Mouse (Mus musculus): ENCODE results near the gene Pam16. TPM values are rescaled to one million over a fixed set of nuclear protein-coding genes. Genes with fewer than 3 reads are reported as not detected.

Gene Pam16
- polyA plus RNA-seq, 1 experiment from 2014 or later: 91.4 TPM

- Histone ChIP-seq H3K36me3 (ENCODE audit: control insufficient read depth, insufficient read depth, low read length) (no peaks in the 10 kb centered on the region), H3K4me2 (ENCODE audit: low read depth, low read length, severe bottlenecking) (no peak overlapping the region), H3K27me3 (ENCODE audit: control insufficient read depth, insufficient read depth, low read length) (no peaks in the 10 kb centered on the region), H3K4me1 (replicated peaks; ENCODE audit: control insufficient read depth, insufficient read depth, low read length) (no peaks in the 10 kb centered on the region), H3K4me3 (ENCODE audit: low read depth, low read length) (no peak overlapping the region), H3K27ac (ENCODE audit: low read depth, low read length) (no peak overlapping the region), H3K9ac (ENCODE audit: low read length) (no peak overlapping the region), H3K9me3 (ENCODE audit: control insufficient read depth, low read length) (no peaks in the 10 kb centered on the region)
- DNase-seq (ENCODE audit: low spot score) (no peak), ATAC-seq (replicated peaks; ENCODE audit: low FRiP score) (no peak)
- WGBS: 42% methylated on average over 2 of the region's 2 CpGs
Observed at GRCm38 (mm10) chr16:4576038-4576437, 48.8 kb downstream of the Pam16 start.

DNA sequence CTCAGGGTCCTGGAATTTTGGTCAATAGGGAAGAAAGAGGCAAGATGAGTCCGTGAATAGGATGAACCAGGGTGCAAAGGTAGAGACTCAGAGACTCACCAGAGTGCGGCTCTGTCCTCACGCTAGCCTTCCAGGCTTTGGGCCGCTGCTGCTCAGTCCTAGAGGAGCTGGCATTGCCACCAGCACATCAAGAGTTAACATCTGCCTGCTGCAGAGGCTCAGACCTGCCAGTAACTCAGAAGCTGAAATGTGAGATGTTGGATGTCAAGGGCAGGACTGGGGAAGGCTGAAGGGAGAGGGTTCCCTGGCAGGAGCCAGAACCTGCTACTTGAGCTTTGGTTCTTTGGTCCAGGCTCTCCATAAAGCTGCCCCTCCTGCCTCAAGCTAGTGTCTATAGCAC lies 54.1 kb downstream of the Pam16 start:
- WGBS: 55% methylated on average over 4 of the region's 4 CpGs
- Histone ChIP-seq H3K36me3 (ENCODE audit: control insufficient read depth, insufficient read depth, low read length) (no peaks in the 10 kb centered on the region), H3K9me3 (ENCODE audit: control insufficient read depth, low read length) (no peaks in the 10 kb centered on the region), H3K4me3 (ENCODE audit: low read depth, low read length) (no peak overlapping the region), H3K27me3 (ENCODE audit: control insufficient read depth, insufficient read depth, low read length) (no peaks in the 10 kb centered on the region), H3K27ac (ENCODE audit: low read depth, low read length) (no peak overlapping the region), H3K9ac (ENCODE audit: low read length) (no peak overlapping the region; the same call in 1 of the 2 replicates), H3K4me2 (ENCODE audit: low read depth, low read length, severe bottlenecking) (no peak overlapping the region), H3K4me1 (replicated peaks; ENCODE audit: control insufficient read depth, insufficient read depth, low read length) (no peaks in the 10 kb centered on the region)
- DNase-seq (ENCODE audit: low spot score): no peak
- no peak for ATAC-seq (replicated peaks; ENCODE audit: low FRiP score)

DNA sequence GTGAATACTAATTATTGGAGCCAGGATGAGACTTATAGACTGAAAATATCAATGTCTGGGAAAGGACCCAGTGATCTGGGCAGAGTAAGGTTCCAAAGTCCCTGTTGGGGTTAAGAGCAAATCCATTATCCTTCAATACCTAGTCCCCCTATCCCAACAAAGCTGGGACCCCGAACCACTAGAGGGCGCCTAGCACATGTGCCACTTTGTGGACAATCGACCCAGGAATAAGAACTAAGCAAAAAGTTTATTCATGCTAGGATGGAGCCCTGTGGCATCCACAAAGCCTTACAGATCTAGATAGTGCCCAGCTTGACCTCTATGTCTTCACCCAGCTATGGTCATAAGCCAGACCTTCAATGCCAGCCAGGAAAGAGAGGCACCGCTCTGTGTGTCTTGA lies 56.9 kb downstream of the Pam16 start:
- no peak overlapping the region for H3K27ac ChIP-seq (ENCODE audit: low read depth, low read length)
- H3K9me3 ChIP-seq (ENCODE audit: control insufficient read depth, low read length): no peaks in the 10 kb centered on the region
- 19% methylated on average over 4 of the region's 4 CpGs for WGBS
- no peaks in the 10 kb centered on the region for H3K4me1 ChIP-seq (replicated peaks; ENCODE audit: control insufficient read depth, insufficient read depth, low read length)
- no peak overlapping the region for H3K9ac ChIP-seq (ENCODE audit: low read length)
- ATAC-seq (replicated peaks; ENCODE audit: low FRiP score) (peak; percentile 58; the same call in 1 of the 2 replicates), DNase-seq (ENCODE audit: low spot score) (peak; percentile 92)
- H3K36me3 ChIP-seq (ENCODE audit: control insufficient read depth, insufficient read depth, low read length): no peaks in the 10 kb centered on the region
- no peak overlapping the region for H3K4me2 ChIP-seq (ENCODE audit: low read depth, low read length, severe bottlenecking)
- no peaks in the 10 kb centered on the region for H3K27me3 ChIP-seq (ENCODE audit: control insufficient read depth, insufficient read depth, low read length)
- H3K4me3 ChIP-seq (ENCODE audit: low read depth, low read length): no peak overlapping the region

Other genes starting within 250 kb of the Pam16 start
- 0.84 and 0.96 TPM in 2 replicates for gene Adcy9, start 204.5 kb downstream of the Pam16 start, polyA plus RNA-seq (2014; fragmentation: Nextera tagmentation; extraction: Ambion mirVana)
- gene Srl, start 83.2 kb downstream of the Pam16 start, polyA plus RNA-seq (2014; fragmentation: Nextera tagmentation; extraction: Ambion mirVana): 23.3 and 23.7 TPM in 2 replicates
- gene Tfap4, start 65.1 kb downstream of the Pam16 start, polyA plus RNA-seq (2014; fragmentation: Nextera tagmentation; extraction: Ambion mirVana): 27.7 and 28.6 TPM in 2 replicates
- gene Glis2, start 30.3 kb downstream of the Pam16 start, polyA plus RNA-seq (2014; fragmentation: Nextera tagmentation; extraction: Ambion mirVana): 31.3 and 34.5 TPM in 2 replicates
- 7.6 and 7.7 TPM in 2 replicates for gene Vasn, start 15.0 kb upstream of the Pam16 start, polyA plus RNA-seq (2014; fragmentation: Nextera tagmentation; extraction: Ambion mirVana)
- gene Dnaja3, start 15.0 kb upstream of the Pam16 start, polyA plus RNA-seq (2014; fragmentation: Nextera tagmentation; extraction: Ambion mirVana): 57.7 and 60.7 TPM in 2 replicates
- gene Coro7, start 54.8 kb upstream of the Pam16 start, polyA plus RNA-seq (2014; fragmentation: Nextera tagmentation; extraction: Ambion mirVana): 20.5 and 23.3 TPM in 2 replicates
- 212 and 220 TPM in 2 replicates for gene Nmral1, start 94.4 kb upstream of the Pam16 start, polyA plus RNA-seq (2014; fragmentation: Nextera tagmentation; extraction: Ambion mirVana)
- gene Hmox2, start 101.4 kb upstream of the Pam16 start, polyA plus RNA-seq (2014; fragmentation: Nextera tagmentation; extraction: Ambion mirVana): 74.3 and 80.3 TPM in 2 replicates
- gene Cdip1, start 165.3 kb upstream of the Pam16 start, polyA plus RNA-seq (2014; fragmentation: Nextera tagmentation; extraction: Ambion mirVana): 107 and 109 TPM in 2 replicates
- 0.36 TPM in 1 of 2 replicates, not detected in the other for gene 4930562C15Rik, start 210.4 kb upstream of the Pam16 start, polyA plus RNA-seq (2014; fragmentation: Nextera tagmentation; extraction: Ambion mirVana)

Data from forebrain, embryonic 11.5 days (tissue).